Mouse (Mus musculus): ENCODE data around the gene Drc3. TPM values are rescaled to one million over a fixed set of nuclear protein-coding genes. Genes with fewer than 3 reads are reported as not detected.

Gene Drc3
- 0.46 and 0.56 TPM in 2 replicates for polyA plus RNA-seq (2012; rRNA removed)

GRCm38 (mm10) chr11:60352559-60353411 lies at the start of gene Drc3, which contains the start of gene Tom1l2:
Gene Drc3 (plus strand): TSS chr11:60353329.
Gene Tom1l2 (minus strand): TSS chr11:60352905.

DNA sequence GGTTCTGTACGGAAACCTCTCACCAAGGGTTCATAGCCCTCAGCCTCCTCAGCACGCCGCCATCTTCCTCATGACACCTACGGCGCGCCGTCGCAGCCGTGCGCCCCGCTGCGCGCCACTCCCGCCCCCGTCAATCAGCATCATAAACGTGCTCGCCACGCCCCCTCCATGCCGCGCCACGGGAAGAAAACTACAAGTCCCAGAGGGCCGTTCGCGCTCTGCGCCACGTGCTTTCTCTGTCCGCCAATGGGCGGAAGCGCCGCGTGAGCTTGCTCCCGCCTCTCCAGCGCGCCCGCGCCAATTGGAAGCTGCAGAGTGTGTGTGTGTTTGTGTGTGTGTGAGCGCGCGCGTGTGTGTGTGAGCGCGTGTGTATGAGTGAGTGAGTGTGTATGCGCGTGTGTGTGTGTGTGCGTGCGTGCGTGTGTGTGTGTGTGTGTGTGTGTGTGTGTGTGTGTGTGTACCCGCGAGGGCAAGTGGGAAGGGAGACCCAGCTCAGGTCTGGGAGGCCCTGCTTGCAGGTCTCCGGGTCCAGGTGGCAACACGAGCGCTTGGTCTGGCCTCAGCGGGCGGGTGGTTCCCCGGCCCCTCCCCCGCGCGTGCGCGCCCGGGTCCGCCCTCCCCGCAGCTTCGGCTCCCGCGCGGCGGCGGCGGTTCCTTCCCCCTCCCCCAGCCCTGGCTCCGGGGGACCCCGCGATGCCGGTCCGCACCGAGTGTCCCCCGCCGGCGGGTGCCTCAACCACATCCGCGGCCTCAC lies 64.0 kb downstream of the Drc3 start, which contains the start of gene Gid4:
Gid4 (plus strand) TSS at position 183 of the 754 bp plus-strand sequence.

DNA sequence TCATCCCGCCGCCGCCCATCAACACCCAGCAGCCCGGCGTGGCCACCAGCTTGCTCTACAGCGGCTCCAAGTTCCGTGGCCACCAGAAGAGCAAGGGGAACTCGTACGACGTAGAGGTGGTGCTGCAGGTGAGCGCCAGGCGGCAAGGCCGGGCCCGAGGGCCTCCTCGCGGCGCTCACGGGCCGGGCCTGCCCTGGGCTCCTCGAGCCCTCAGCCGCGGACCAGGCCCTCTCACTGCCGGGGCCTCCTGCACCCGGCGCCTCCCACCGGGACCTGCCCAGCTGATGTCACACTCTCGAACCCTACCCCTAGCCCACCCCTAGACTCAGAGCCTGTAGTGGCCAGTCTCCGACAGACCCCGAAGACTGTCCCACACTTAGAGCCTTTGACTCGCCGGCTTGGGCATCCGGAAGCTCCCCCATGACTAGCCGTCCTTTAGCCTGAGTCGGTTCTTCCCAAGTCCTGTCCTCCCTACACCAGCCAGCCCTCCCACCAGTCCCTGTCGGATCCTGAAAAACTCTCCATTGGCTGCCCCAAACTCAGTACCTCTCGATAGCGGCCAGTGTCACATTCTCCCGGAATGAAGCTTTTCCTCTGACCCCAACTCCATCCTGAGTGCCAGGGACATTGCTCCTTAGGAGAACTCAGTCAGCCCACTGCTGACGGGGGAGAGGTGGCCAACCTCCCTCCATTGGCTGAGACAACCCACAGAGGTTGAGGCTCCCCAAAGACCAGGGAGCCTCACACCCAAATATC lies 64.8 kb downstream of the Drc3 start, which contains the start of gene Atpaf2:
Atpaf2 (minus strand) TSS at position 741 of the 756 bp plus-strand sequence.

Other genes starting within 250 kb of the Drc3 start
- gene Rai1, start 248.3 kb upstream of the Drc3 start, polyA plus RNA-seq (2012; rRNA removed), result 4.6 and 5.8 TPM in 2 replicates
- 85.5 and 89.3 TPM in 2 replicates for gene Srebf1, start 130.7 kb upstream of the Drc3 start, polyA plus RNA-seq (2012; rRNA removed)
- 4.7 and 5.0 TPM in 2 replicates for gene Tom1l2, start 424 bp upstream of the Drc3 start, polyA plus RNA-seq (2012; rRNA removed)
- 6.2 and 7.4 TPM in 2 replicates for gene Gid4, start 63.8 kb downstream of the Drc3 start, polyA plus RNA-seq (2012; rRNA removed)
- gene Atpaf2, start 65.1 kb downstream of the Drc3 start, polyA plus RNA-seq (2012; rRNA removed), result 17.4 and 18.0 TPM in 2 replicates
- gene Drg2, start 101.3 kb downstream of the Drc3 start, polyA plus RNA-seq (2012; rRNA removed), result 22.4 and 24.7 TPM in 2 replicates
- 0.16 and 0.23 TPM in 2 replicates for gene Myo15, start 116.0 kb downstream of the Drc3 start, polyA plus RNA-seq (2012; rRNA removed)
- 7.8 and 8.1 TPM in 2 replicates for gene Alkbh5, start 183.1 kb downstream of the Drc3 start, polyA plus RNA-seq (2012; rRNA removed)